Mouse (Mus musculus) C2C12 (cell line): ENCODE measurements at regions not wholly inside any gene's neighbourhood (a gene's known extent, or its start where the extent isn't known, plus 50 kb on each side); places are given as distances from the start of the nearest gene placed in this dataset.

Source experiments
- CEBPB ChIP-seq: IDR thresholded peaks from one replicate; pipeline ENCODE4 v1.6.1; 2011; ENCODE audit warnings: low read depth, mild to moderate bottlenecking, control low read depth, moderate library complexity
- CTCF ChIP-seq: IDR thresholded peaks from one replicate; pipeline ENCODE4 v1.5.1; 2011; ENCODE audit not compliant: control insufficient read depth, insufficient read depth, insufficient read length
- FOSL1 ChIP-seq: IDR thresholded peaks from one replicate; pipeline ENCODE4 v1.8.0; 2011; ENCODE audit warnings: mild to moderate bottlenecking, low read length; ENCODE audit not compliant: poor library complexity, insufficient read depth, severe bottlenecking
- MAX ChIP-seq: IDR thresholded peaks from one replicate; pipeline ENCODE4 v1.6.1; 2011; ENCODE audit warnings: mild to moderate bottlenecking, control low read depth
- MYOD1 ChIP-seq: IDR thresholded peaks from one replicate; pipeline ENCODE4 v1.6.1; 2011; ENCODE audit warnings: low read depth; ENCODE audit not compliant: control insufficient read depth, insufficient read length
- USF1 ChIP-seq: IDR thresholded peaks from one replicate; pipeline ENCODE4 v1.6.1; 2011; ENCODE audit warnings: low read depth, mild to moderate bottlenecking, control low read depth, moderate library complexity

DNA sequence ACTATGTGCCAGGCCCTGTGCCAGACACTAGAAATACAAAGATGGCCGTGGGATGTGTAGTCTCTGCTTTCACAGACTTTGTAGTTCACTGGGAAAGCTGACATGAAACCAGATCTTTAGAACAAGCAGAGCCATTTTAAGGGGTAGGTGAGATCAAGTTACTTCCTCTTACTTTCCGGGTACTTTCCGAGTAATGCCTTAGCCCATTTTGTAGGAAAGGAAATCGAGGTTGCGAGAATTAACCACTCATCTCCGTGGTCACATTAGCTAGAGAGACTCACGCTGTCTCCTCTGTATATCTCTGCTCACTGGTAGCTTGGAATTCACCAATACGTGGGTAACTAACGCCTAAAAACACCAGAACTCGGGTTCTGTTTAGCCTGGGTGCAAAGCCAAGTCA is 93.3 kb downstream of the Ier5 start:
- TF ChIP-seq CTCF (no peak), MAX (no peak), MYOD1 (no peak), USF1 (no peak), FOSL1 (no peak), CEBPB (no peak)
